Mouse (Mus musculus) MEL-GATA-1-ER (cell line): ENCODE results near the gene Mmp17.
A peak's percentile ranks its signal among the peaks of the same experiment; 100 is the strongest.
"Not testable (repeated sequence)": the region's sequence is repeated elsewhere in the genome, so short reads cannot be mapped to it uniquely, and the experiment has no call there.

Experiments
- DNase-seq: peaks from one replicate; pipeline ENCODE4 v3.0.0-alpha.2; 2012; ENCODE audit warnings: low read depth; ENCODE audit errors: extremely low read depth

Gene Mmp17

GRCm38 (mm10) chr5:129586471-129586870 is 2.5 kb downstream of the Mmp17 start:
- DNase-seq, result no peak

GRCm38 (mm10) chr5:129590915-129591314 is 6.9 kb downstream of the Mmp17 start:
- no peak for DNase-seq

- DNase-seq, result peak; percentile 55
Measured at GRCm38 (mm10) chr5:129594116-129595114, 10.4 kb downstream of the Mmp17 start.

- DNase-seq, result no peak
Measured at GRCm38 (mm10) chr5:129602071-129602487, 18.1 kb downstream of the Mmp17 start.

GRCm38 (mm10) chr5:129607476-129607875 is 23.5 kb downstream of the Mmp17 start:
- DNase-seq, result no peak

- peak; percentile 54 for DNase-seq
Measured at GRCm38 (mm10) chr5:129611060-129611459, 27.1 kb downstream of the Mmp17 start.

- not testable (repeated sequence) for DNase-seq
Measured at GRCm38 (mm10) chr5:129620600-129620999, 36.6 kb downstream of the Mmp17 start.

GRCm38 (mm10) chr5:129621361-129621760 is 37.4 kb downstream of the Mmp17 start:
- no peak for DNase-seq

GRCm38 (mm10) chr5:129626099-129626498 is 42.1 kb downstream of the Mmp17 start:
- no peak for DNase-seq

GRCm38 (mm10) chr5:129626586-129626985 is 42.6 kb downstream of the Mmp17 start:
- DNase-seq, result not testable (repeated sequence)

GRCm38 (mm10) chr5:129632270-129633250 is 48.6 kb downstream of the Mmp17 start:
- not testable (repeated sequence) for DNase-seq

GRCm38 (mm10) chr5:129650858-129651257 is 66.9 kb downstream of the Mmp17 start:
- DNase-seq, result no peak

GRCm38 (mm10) chr5:129657016-129657415 is 73.0 kb downstream of the Mmp17 start:
- no peak for DNase-seq

GRCm38 (mm10) chr5:129657931-129658330 is 74.0 kb downstream of the Mmp17 start:
- no peak for DNase-seq
